Mouse (Mus musculus) ES-E14 (cell line): Measurements from ENCODE around the gene Serpini1. TPM values are rescaled to one million over a fixed set of nuclear protein-coding genes. Genes with fewer than 3 reads are reported as not detected.
A peak's percentile ranks its signal among the peaks of the same experiment; 100 is the strongest.

Experiments used
- DNase-seq: peaks from one replicate; pipeline ENCODE4 v3.0.0-alpha.2; 2013; ENCODE audit warnings: low read depth, low spot score
- H3K27ac ChIP-seq: 2 replicates; pipeline ENCODE4 v1.5.1; 2012; ENCODE audit warnings: low read depth, mild to moderate bottlenecking, low read length, moderate library complexity, mixed read lengths; ENCODE audit not compliant: poor library complexity, insufficient read depth, severe bottlenecking
- H3K36me3 ChIP-seq: 2 replicates; pipeline ENCODE4 v1.6.1; 2012; ENCODE audit warnings: mild to moderate bottlenecking, low read length, moderate library complexity, mixed read lengths; ENCODE audit not compliant: control insufficient read depth, poor library complexity, insufficient read depth, severe bottlenecking
- H3K4me1 ChIP-seq, 2 experiments: fragments of 150-350 bp in 1 of 2; sonication (generic) in 1 of 2; 2 replicates each; pipeline ENCODE4 v1.6.1; 2012; ENCODE audit warnings: low read length in 2 of 2, mild to moderate bottlenecking in 1 of 2, mixed read lengths in 1 of 2; ENCODE audit not compliant: control insufficient read depth in 2 of 2, insufficient read depth in 2 of 2, poor library complexity in 1 of 2
- H3K4me3 ChIP-seq, 2 experiments: fragments of 150-350 bp in 1 of 2; sonication (generic) in 1 of 2; 2 replicates each; pipeline ENCODE4 v1.5.1; 2012; ENCODE audit warnings: low read length in 2 of 2, low read depth in 1 of 2, mild to moderate bottlenecking in 1 of 2, mixed read lengths in 1 of 2; ENCODE audit not compliant: insufficient read depth in 1 of 2, poor library complexity in 1 of 2, severe bottlenecking in 1 of 2
- H3K9ac ChIP-seq: 2 replicates; pipeline ENCODE4 v1.6.1; 2012; ENCODE audit warnings: low read depth, mild to moderate bottlenecking, low read length, mixed read lengths; ENCODE audit not compliant: poor library complexity, insufficient read depth, severe bottlenecking
- H3K9me3 ChIP-seq: fragments of 150-350 bp; sonication (generic); 2 replicates; pipeline ENCODE4 v1.6.1; 2012; ENCODE audit warnings: low read depth, mild to moderate bottlenecking, low read length; ENCODE audit not compliant: control insufficient read depth, insufficient read depth
- CHD2 ChIP-seq: IDR thresholded peaks from 2 replicates; pipeline ENCODE4 v1.6.1; 2014; ENCODE audit warnings: mild to moderate bottlenecking, low read depth, low read length, inconsistent platforms
- HCFC1 ChIP-seq: IDR thresholded peaks from 2 replicates; pipeline ENCODE4 v1.6.1; 2012; ENCODE audit warnings: low read length, inconsistent platforms, borderline replicate concordance; ENCODE audit not compliant: insufficient read depth
- MAFK ChIP-seq: IDR thresholded peaks from 2 replicates; pipeline ENCODE4 v1.6.1; 2014; ENCODE audit warnings: mild to moderate bottlenecking, low read depth, low read length, inconsistent platforms; ENCODE audit not compliant: insufficient read depth
- ZC3H11A ChIP-seq: IDR thresholded peaks from 2 replicates; pipeline ENCODE4 v1.6.1; 2012; ENCODE audit warnings: low read depth, mild to moderate bottlenecking, inconsistent platforms, low read length, borderline replicate concordance
- ZNF384 ChIP-seq: IDR thresholded peaks from 2 replicates; pipeline ENCODE4 v1.6.1; 2012; ENCODE audit warnings: low read depth, low read length, inconsistent platforms
- in situ Hi-C, 2 experiments: fragments of 600-800 bp; cut with MboI; formaldehyde crosslinking; loops; one replicate each; pipeline ENCODE4 v1.15.1; 2025; ENCODE audit warnings: low sequenced_read_pairs in 2 of 2, inconsistent platforms in 1 of 2; ENCODE audit not compliant: unreplicated experiment in 2 of 2
- total RNA-seq: library from RNA; depleted of rRNA; stranded (reverse); fragments of 300-350 nt; gene quantifications from 2 replicates; pipeline ENCODE4 v1.2.3, GENCODE M21; 2012

Serpini1 gene
- total RNA-seq, 1 experiment = 5.7 TPM

DNA sequence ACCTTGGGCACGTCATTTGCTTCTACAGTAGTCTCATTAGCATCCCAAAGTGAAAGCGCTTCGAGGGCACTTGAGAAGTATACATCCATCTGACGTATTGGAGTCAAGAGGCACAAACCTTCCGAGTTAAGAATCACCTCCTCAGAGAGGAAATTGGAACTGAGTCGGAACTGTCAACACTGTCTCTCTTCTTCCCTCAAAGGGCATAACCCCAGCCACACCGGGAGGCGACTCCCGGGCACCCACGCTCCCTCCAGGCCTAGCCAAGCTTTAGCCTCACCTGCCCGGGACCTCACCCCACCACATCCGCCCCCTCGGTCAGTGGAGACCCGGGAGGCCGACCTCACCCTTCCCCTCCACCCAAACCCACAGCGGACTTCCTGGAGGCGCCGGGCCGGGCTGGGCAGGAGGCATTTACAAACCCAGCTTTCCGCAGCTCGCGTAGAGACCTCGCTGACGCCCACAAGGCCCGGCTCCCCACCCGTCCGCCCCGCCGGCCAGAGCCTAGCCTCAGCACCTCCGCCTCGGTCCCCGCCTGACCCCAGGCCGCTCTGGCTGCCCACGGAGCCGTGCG lies 1.1 kb upstream of the Serpini1 start:
- Histone ChIP-seq H3K9me3 (no peaks in the 10 kb centered on the region), H3K4me3 (peak overlapping the region; percentile 93 to 98), H3K4me1 (peaks cover 0 to 2% of the 10 kb centered on the region in 2 experiments; a peak in 1 of 4 replicates), H3K27ac (peak overlapping the region; percentile 90), H3K9ac (peak overlapping the region; percentile 95), H3K36me3 (no peaks in the 10 kb centered on the region)
- in situ Hi-C loops = no loop called here
- TF ChIP-seq ZNF384 (no peak), HCFC1 (no peak), ZC3H11A (no peak), MAFK (no peak), CHD2 (no peak)
- peak; percentile 19 for DNase-seq

DNA sequence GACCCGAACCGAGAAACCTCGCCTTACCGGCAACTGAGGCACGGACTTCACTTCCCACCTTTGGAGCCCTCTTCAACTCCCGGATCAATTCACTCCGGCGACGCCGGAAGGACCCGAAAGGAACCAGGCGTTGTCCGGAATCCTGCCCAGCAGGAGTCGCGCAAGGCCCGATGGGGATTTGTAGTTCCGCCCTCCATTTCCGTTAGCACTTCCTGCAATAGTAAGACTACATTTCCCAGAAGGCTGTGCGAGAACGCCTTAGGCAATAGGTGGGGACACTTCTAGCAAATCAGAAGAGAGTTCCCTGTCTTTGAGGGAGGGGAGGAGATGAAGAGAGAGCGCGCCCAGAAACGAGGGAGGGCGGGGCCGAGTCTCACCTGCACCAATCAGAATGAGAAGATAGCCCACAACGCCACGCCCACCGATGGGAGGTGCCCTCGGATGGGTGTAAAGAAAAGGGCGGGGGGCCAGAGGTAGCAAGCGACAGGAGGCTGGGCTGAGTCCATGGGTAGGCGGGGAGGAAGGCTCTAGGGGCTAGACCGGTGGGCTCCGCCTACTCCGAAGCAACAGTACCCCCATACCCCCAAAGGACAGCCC lies 554 bp upstream of the Serpini1 start, which contains the start of gene Pdcd10:
Pdcd10 (minus strand) TSS at position 162 of the 597 bp plus-strand sequence.
- in situ Hi-C loops = no loop called here
- Histone ChIP-seq H3K4me1 (peaks cover 0 to 2% of the 10 kb centered on the region in 2 experiments; a peak in 1 of 4 replicates), H3K9me3 (no peaks in the 10 kb centered on the region), H3K27ac (peak within 1 kb of the TSS; percentile 90), H3K4me3 (peak within 1 kb of the TSS; percentile 97 to 98), H3K9ac (peak within 1 kb of the TSS; percentile 95), H3K36me3 (no peaks in the 10 kb centered on the region)
- TF ChIP-seq ZNF384 (no peak), HCFC1 (peak; percentile 98)
- DNase-seq = peak; percentile 100

GRCm38 (mm10) chr3:75574074-75574473 lies 16.7 kb downstream of the Serpini1 start:
- in situ Hi-C loops = no loop called here
- Histone ChIP-seq H3K9me3 (no peaks in the 10 kb centered on the region), H3K27ac (no peak overlapping the region), H3K9ac (no peak overlapping the region), H3K4me3 (no peak overlapping the region), H3K4me1 (no peaks in the 10 kb centered on the region), H3K36me3 (no peaks in the 10 kb centered on the region)
- no peak for DNase-seq
- no peak for TF ChIP-seq ZC3H11A
- no peak for TF ChIP-seq MAFK
- TF ChIP-seq HCFC1 = no peak
- no peak for TF ChIP-seq CHD2
- TF ChIP-seq ZNF384 = no peak

GRCm38 (mm10) chr3:75575582-75575981 lies 18.2 kb downstream of the Serpini1 start:
- in situ Hi-C loops = no loop called here

GRCm38 (mm10) chr3:75579352-75579751 lies 22.0 kb downstream of the Serpini1 start:
- Histone ChIP-seq H3K27ac (no peak overlapping the region), H3K4me1 (no peaks in the 10 kb centered on the region), H3K9ac (no peak overlapping the region), H3K36me3 (no peaks in the 10 kb centered on the region), H3K9me3 (no peaks in the 10 kb centered on the region), H3K4me3 (no peak overlapping the region)
- in situ Hi-C loops = no loop called here
- DNase-seq = peak; percentile 57
- TF ChIP-seq ZC3H11A (0 out of 2 replicates have a peak, but pooled peaks have one; percentile 14), MAFK (no peak)

More at GRCm38 (mm10) chr3:75575582-75575981, 18.2 kb downstream of the Serpini1 start:
- TF ChIP-seq CHD2 = no peak
- no peak for TF ChIP-seq HCFC1
- Histone ChIP-seq H3K36me3 (no peaks in the 10 kb centered on the region), H3K27ac (no peak overlapping the region), H3K4me3 (no peak overlapping the region), H3K9me3 (no peaks in the 10 kb centered on the region), H3K9ac (no peak overlapping the region), H3K4me1 (no peaks in the 10 kb centered on the region)
- DNase-seq = no peak
